Comparison of ENCODE assay signal across 10 mouse cellular contexts in the genomic region with DNA sequence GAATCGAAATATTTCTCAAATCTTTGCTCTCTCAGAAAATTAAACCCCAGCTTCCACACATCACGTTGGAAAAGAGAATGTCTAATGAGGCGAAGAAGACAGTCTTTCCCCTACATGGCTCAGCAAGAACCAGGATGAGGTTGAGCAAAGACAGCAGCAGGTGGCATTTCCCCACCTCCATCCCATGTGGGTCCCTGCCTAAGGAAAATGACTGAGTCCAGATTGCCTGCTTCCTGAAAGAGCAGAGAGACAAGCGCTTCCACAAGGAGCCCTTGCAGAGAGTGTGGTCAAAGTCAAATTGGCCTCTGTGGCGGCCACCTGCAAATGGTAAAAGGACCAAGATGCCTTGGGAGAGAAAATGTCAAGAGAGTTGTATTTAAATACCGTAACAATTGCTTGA. TPM values are rescaled to one million over a fixed set of nuclear protein-coding genes. Genes with fewer than 3 reads are reported as not detected.
DNase-seq lines count a peak whose midpoint lies in the region; ATAC-seq and TF ChIP-seq lines count a peak whose summit lies in the region.
"Had no signal": no experiment of that assay in that cellular context is flagged by ENCODE, and none has a peak within 500 bp of the region (broad histone marks: within the 10 kb centered on the region; RNA-seq: fewer than 3 reads in every experiment).

No protein-coding gene starts in this region.

- H3K27ac ChIP-seq in heart, embryonic 10.5 days, result no peak overlapping the region
- peak overlapping the region; percentile 91; the same call in 1 of the 2 replicates for H3K27ac ChIP-seq in forebrain, embryonic 14.5 days (ENCODE audit: low read depth, low read length)
- H3K27ac ChIP-seq in liver, embryonic 13.5 days, result no peak overlapping the region

- intact Hi-C loops in left cerebral cortex, postnatal 10 days (cut with DNase I), result loop anchor here (5.0 kb wide), 1 partner anchor 132 kb away; no protein-coding TSS in a partner anchor

- no peaks in the 10 kb centered on the region for H3K36me3 ChIP-seq in heart, embryonic 10.5 days
- no peaks in the 10 kb centered on the region for H3K36me3 ChIP-seq in E14TG2a.4 (ENCODE audit: insufficient read depth, low read length)
- H3K36me3 ChIP-seq in forebrain, embryonic 14.5 days (ENCODE audit: control insufficient read depth, insufficient read depth, low read length), result no peaks in the 10 kb centered on the region
- no peaks in the 10 kb centered on the region for H3K36me3 ChIP-seq in liver, embryonic 13.5 days

- ATAC-seq in forebrain, embryonic 14.5 days, result no peak
- no peak for ATAC-seq in liver, embryonic 13.5 days (ENCODE audit: low read depth)

- no peak for TF ChIP-seq CTCF in E14TG2a.4 (conservative IDR thresholded peaks at IDR 0.05; ENCODE audit: low read length)

- no peaks in the 10 kb centered on the region for H3K9me3 ChIP-seq in heart, embryonic 10.5 days
- no peaks in the 10 kb centered on the region for H3K9me3 ChIP-seq in E14TG2a.4 (ENCODE audit: low read length)
- no peaks in the 10 kb centered on the region for H3K9me3 ChIP-seq in forebrain, embryonic 14.5 days (replicated peaks; ENCODE audit: control insufficient read depth, low read length)
- no peaks in the 10 kb centered on the region for H3K9me3 ChIP-seq in liver, embryonic 13.5 days (replicated peaks)

- H3K9ac ChIP-seq in forebrain, embryonic 14.5 days (ENCODE audit: low read length), result peak overlapping the region; percentile 98; the same call in 1 of the 2 replicates
- H3K9ac ChIP-seq in liver, embryonic 13.5 days, result no peak overlapping the region; the same call in 1 of the 2 replicates

- H3K4me3 ChIP-seq in heart, embryonic 10.5 days, result peak overlapping the region; percentile 88; the same call in 1 of the 2 replicates
- peak overlapping the region; percentile 91; the same call in 1 of the 2 replicates for H3K4me3 ChIP-seq in E14TG2a.4 (replicated peaks; ENCODE audit: low read length)
- H3K4me3 ChIP-seq in forebrain, embryonic 14.5 days (ENCODE audit: low read depth, low read length), result peak overlapping the region; percentile 92
- H3K4me3 ChIP-seq in liver, embryonic 13.5 days (replicated peaks), result no peak overlapping the region

- peak overlapping the region; percentile 94 for H3K4me2 ChIP-seq in forebrain, embryonic 14.5 days (ENCODE audit: low read length)
- H3K4me2 ChIP-seq in liver, embryonic 13.5 days, result peak overlapping the region; percentile 98

- WGBS in heart, embryonic 10.5 days, result 67% methylated on average over 6 of the region's 6 CpGs
- 71% methylated on average over 6 of the region's 6 CpGs for WGBS in forebrain, embryonic 14.5 days
- 65% methylated on average over 6 of the region's 6 CpGs for WGBS in liver, embryonic 13.5 days (ENCODE audit: insufficient replicate concordance)

- H3K27me3 ChIP-seq in heart, embryonic 10.5 days (ENCODE audit: insufficient read depth, poor library complexity, severe bottlenecking), result 0 out of 2 replicates have a peak, but pooled peaks cover 4% of the 10 kb centered on the region
- peaks cover 50% of the 10 kb centered on the region for H3K27me3 ChIP-seq in E14TG2a.4 (ENCODE audit: insufficient read depth, low read length)
- no peaks in the 10 kb centered on the region for H3K27me3 ChIP-seq in forebrain, embryonic 14.5 days (replicated peaks; ENCODE audit: control insufficient read depth, insufficient read depth, low read length)
- peaks cover 34% of the 10 kb centered on the region for H3K27me3 ChIP-seq in liver, embryonic 13.5 days

- H3K4me1 ChIP-seq in heart, embryonic 10.5 days, result peaks cover 71% of the 10 kb centered on the region
- peaks cover 61% of the 10 kb centered on the region for H3K4me1 ChIP-seq in E14TG2a.4 (replicated peaks; ENCODE audit: low read depth, low read length)
- peaks cover 63% of the 10 kb centered on the region for H3K4me1 ChIP-seq in forebrain, embryonic 14.5 days (ENCODE audit: control insufficient read depth, insufficient read depth, low read length)
- H3K4me1 ChIP-seq in liver, embryonic 13.5 days (replicated peaks), result peaks cover 69% of the 10 kb centered on the region

- no peak for DNase-seq in heart, embryonic 10.5 days (ENCODE audit: low spot score)
- no peak for DNase-seq in heart, adult 18-20 months
- DNase-seq in forebrain, embryonic 14.5 days (ENCODE audit: low spot score), result no peak
- no peak for DNase-seq in liver, embryonic 13.5 days
- no peak for DNase-seq in right cerebral cortex, postnatal 25 days
- no peak for DNase-seq in left cerebral cortex, postnatal 10 days (ENCODE audit: extremely low spot score in 1 of 2, low spot score in 2 of 2)
- DNase-seq in adrenal gland, adult 8-10 months, result no peak

RNA-seq across cellular contexts. Expression of a gene that starts 1.0 kb away (rescaled TPM):
- 2.5 and 3.5 TPM in 2 replicates for polyA plus RNA-seq in heart, embryonic 10.5 days (2016; fragmentation: Nextera tagmentation; extraction: Ambion mirVana)
- 10 to 100 TPM in 1 of 2 experiments, 1 to 10 TPM in 1; 9.2 to 11.2 TPM for total RNA-seq in heart, adult 18-20 months (2021)
- polyA plus RNA-seq in forebrain, embryonic 14.5 days (2014; fragmentation: Nextera tagmentation; extraction: Ambion mirVana), result 25.3 and 32.7 TPM in 2 replicates
- polyA plus RNA-seq in liver, embryonic 13.5 days (2015; fragmentation: Nextera tagmentation; extraction: Ambion mirVana), result 0.81 and 1.0 TPM in 2 replicates
- 100 to 1,000 TPM; 149 to 152 TPM for total RNA-seq in left cerebral cortex, postnatal 10 days (2021)
- 10 to 100 TPM in 2 of 4 experiments, 1 to 10 TPM in 2; 5.7 to 13.6 (median 9.3) TPM for total RNA-seq in adrenal gland, adult 8-10 months (2022)

RNA-seq across cellular contexts. Expression of a gene that starts 2.9 kb away (rescaled TPM):
- polyA plus RNA-seq in heart, embryonic 10.5 days (2016; fragmentation: Nextera tagmentation; extraction: Ambion mirVana), result 9.0 and 11.9 TPM in 2 replicates
- 10 to 100 TPM; 54.7 to 58.9 TPM for total RNA-seq in heart, adult 18-20 months (2021)
- polyA plus RNA-seq in forebrain, embryonic 14.5 days (2014; fragmentation: Nextera tagmentation; extraction: Ambion mirVana), result 16.3 and 18.7 TPM in 2 replicates
- 1.8 and 1.9 TPM in 2 replicates for polyA plus RNA-seq in liver, embryonic 13.5 days (2015; fragmentation: Nextera tagmentation; extraction: Ambion mirVana)
- total RNA-seq in left cerebral cortex, postnatal 10 days (2021), result 100 to 1,000 TPM; 138 to 142 TPM
- total RNA-seq in adrenal gland, adult 8-10 months (2022), result 10 to 100 TPM; 42.1 to 61.0 (median 50.0) TPM

RNA-seq across cellular contexts. Expression of a gene that starts 24.5 kb away (rescaled TPM):
- 1.6 and 1.9 TPM in 2 replicates for polyA plus RNA-seq in heart, embryonic 10.5 days (2016; fragmentation: Nextera tagmentation; extraction: Ambion mirVana)
- total RNA-seq in heart, adult 18-20 months (2021), result 1 to 10 TPM; 2.7 to 4.5 TPM
- polyA plus RNA-seq in forebrain, embryonic 14.5 days (2014; fragmentation: Nextera tagmentation; extraction: Ambion mirVana), result 1.2 and 1.8 TPM in 2 replicates
- 3.4 and 3.8 TPM in 2 replicates for polyA plus RNA-seq in liver, embryonic 13.5 days (2015; fragmentation: Nextera tagmentation; extraction: Ambion mirVana)
- total RNA-seq in left cerebral cortex, postnatal 10 days (2021), result 1 to 10 TPM in 1 of 2 experiments, under 1 TPM in 1; 0.85 to 1.7 TPM
- total RNA-seq in adrenal gland, adult 8-10 months (2022), result 10 to 100 TPM; 14.6 to 23.9 (median 17.4) TPM

RNA-seq across cellular contexts. Expression of a gene that starts 25.3 kb away (rescaled TPM):
- 25.2 and 30.2 TPM in 2 replicates for polyA plus RNA-seq in heart, embryonic 10.5 days (2016; fragmentation: Nextera tagmentation; extraction: Ambion mirVana)
- 10 to 100 TPM in 1 of 2 experiments, 1 to 10 TPM in 1; 8.3 to 10.6 TPM for total RNA-seq in heart, adult 18-20 months (2021)
- 16.3 and 16.6 TPM in 2 replicates for polyA plus RNA-seq in forebrain, embryonic 14.5 days (2014; fragmentation: Nextera tagmentation; extraction: Ambion mirVana)
- 5.1 and 5.5 TPM in 2 replicates for polyA plus RNA-seq in liver, embryonic 13.5 days (2015; fragmentation: Nextera tagmentation; extraction: Ambion mirVana)
- total RNA-seq in left cerebral cortex, postnatal 10 days (2021), result 1 to 10 TPM; 3.3 to 3.8 TPM
- 10 to 100 TPM; 15.1 to 28.8 (median 20.0) TPM for total RNA-seq in adrenal gland, adult 8-10 months (2022)

RNA-seq across cellular contexts. Expression of a gene that starts 28.2 kb away (rescaled TPM):
- 15.9 and 24.4 TPM in 2 replicates for polyA plus RNA-seq in heart, embryonic 10.5 days (2016; fragmentation: Nextera tagmentation; extraction: Ambion mirVana)
- 100 to 1,000 TPM; 207 to 208 TPM for total RNA-seq in heart, adult 18-20 months (2021)
- polyA plus RNA-seq in forebrain, embryonic 14.5 days (2014; fragmentation: Nextera tagmentation; extraction: Ambion mirVana), result 0.06 TPM in 1 of 2 replicates, not detected in the other
- polyA plus RNA-seq in liver, embryonic 13.5 days (2015; fragmentation: Nextera tagmentation; extraction: Ambion mirVana), result 0.03 and 0.22 TPM in 2 replicates
- total RNA-seq in left cerebral cortex, postnatal 10 days (2021), result 10 to 100 TPM; 18.4 to 21.1 TPM
- 1 to 10 TPM in 3 of 4 experiments, under 1 TPM in 1; 0.73 to 6.4 (median 3.8) TPM for total RNA-seq in adrenal gland, adult 8-10 months (2022)
- total RNA-seq: hematopoietic stem cell, adult 5-6 weeks; megakaryocyte-erythroid progenitor cell, adult 5-6 weeks had no signal

Comparison
In these comparisons a context has a peak if more than half of its experiments do, and no peak if none do; other contexts are left out.
1. RNA of a gene that starts 1.0 kb away (total RNA-seq): 149 to 152 TPM in left cerebral cortex, postnatal 10 days; 5.7 to 13.6 TPM in adrenal gland, adult 8-10 months and 9.2 to 11.2 TPM in heart, adult 18-20 months; every median in the first group is over 10 times any median in the second.